Mouse (Mus musculus) G1E (cell line): ENCODE results near the gene Exo5. TPM values are rescaled to one million over a fixed set of nuclear protein-coding genes. Genes with fewer than 3 reads are reported as not detected.

ENCODE experiments used
- ATAC-seq: 2 replicates; pipeline ENCODE4 v1.8.0; 2016; ENCODE audit warnings: mild to moderate bottlenecking; ENCODE audit not compliant: insufficient number of reproducible peaks, poor library complexity, low FRiP score, severe bottlenecking; ENCODE audit errors: extremely low read depth
- DNase-seq: peaks from one replicate; pipeline ENCODE4 v3.0.0; 2012; ENCODE audit warnings: low spot score
- H3K27me3 ChIP-seq: 2 replicates; pipeline ENCODE4 v1.6.1; 2012; ENCODE audit warnings: mild to moderate bottlenecking, low read length, inconsistent platforms; ENCODE audit not compliant: insufficient read depth
- H3K36me3 ChIP-seq: replicated peaks from 2 replicates; pipeline ENCODE3; 2012; ENCODE audit warnings: mild to moderate bottlenecking, inconsistent platforms
- H3K4me1 ChIP-seq: 2 replicates; pipeline ENCODE4 v1.6.1; 2012; ENCODE audit warnings: low read depth, low read length, inconsistent platforms, mixed read lengths; ENCODE audit not compliant: insufficient read depth
- H3K4me3 ChIP-seq: 2 replicates; pipeline ENCODE4 v1.5.1; 2012; ENCODE audit warnings: low read depth, mild to moderate bottlenecking, inconsistent platforms, low read length, moderate library complexity, mixed read lengths
- H3K9me3 ChIP-seq: replicated peaks from 2 replicates; pipeline ENCODE4 v1.6.1; 2012; ENCODE audit warnings: inconsistent platforms
- CTCF ChIP-seq: IDR thresholded peaks from 2 replicates; pipeline ENCODE4 v1.5.1; 2012; ENCODE audit warnings: low read depth, low read length, inconsistent platforms, mixed read lengths
- GATA1 ChIP-seq: IDR thresholded peaks from 2 replicates; pipeline ENCODE4 v1.6.1; 2012; ENCODE audit warnings: borderline replicate concordance, low read length, inconsistent platforms, mixed read lengths
- GATA2 ChIP-seq: IDR thresholded peaks from 2 replicates; pipeline ENCODE4 v1.6.1; 2012; ENCODE audit warnings: low read depth, low read length, inconsistent platforms, borderline replicate concordance
- POLR2AphosphoS5 ChIP-seq: IDR thresholded peaks from 2 replicates; pipeline ENCODE4 v1.6.1; 2012; ENCODE audit warnings: low read depth, low read length, inconsistent platforms; ENCODE audit not compliant: insufficient replicate concordance
- TAL1 ChIP-seq: conservative IDR thresholded peaks from 2 replicates; pipeline ENCODE4 v1.6.1; 2012; ENCODE audit warnings: low read depth, low read length, inconsistent platforms, mixed read lengths
- polyA plus RNA-seq: library from polyadenylated mRNA; stranded (reverse); fragments of >175 nt; gene quantifications from 2 replicates; pipeline ENCODE4 v1.2.3, GENCODE M21; 2012
- total RNA-seq, 2 experiments: library from RNA; stranded (forward) in 1 of 2; stranded (reverse) in 1 of 2; fragments of 200-1000 nt in 1 of 2; fragments of >200 nt in 1 of 2; fragmentation: Nextera tagmentation in 1 of 2; gene quantifications; 2 replicates each; pipeline ENCODE4 v1.2.3; 2014 to 2017

Exo5 gene
- total RNA-seq (2014; fragmentation: Nextera tagmentation) (9.2 TPM in 2 replicates), total RNA-seq (2017) (12.6 and 14.5 TPM in 2 replicates), polyA plus RNA-seq (4.7 and 5.5 TPM in 2 replicates)

GRCm38 (mm10) chr4:120924554-120925299, at the start of gene Exo5:
Exo5 (minus strand) TSS chr4:120925017.
- Histone ChIP-seq H3K36me3 (peaks cover 23% of the 10 kb centered on the region), H3K27me3 (no peaks in the 10 kb centered on the region), H3K4me1 (peaks cover 27% of the 10 kb centered on the region), H3K9me3 (peaks cover 9% of the 10 kb centered on the region), H3K4me3 (peak within 1 kb of the TSS; percentile 83)
- ATAC-seq (peak; percentile 98), DNase-seq (peak; percentile 90)
- TF ChIP-seq GATA2 (no peak), TAL1 (no peak), CTCF (no peak), POLR2AphosphoS5 (no peak; the same call in 1 of the 2 replicates)

DNA sequence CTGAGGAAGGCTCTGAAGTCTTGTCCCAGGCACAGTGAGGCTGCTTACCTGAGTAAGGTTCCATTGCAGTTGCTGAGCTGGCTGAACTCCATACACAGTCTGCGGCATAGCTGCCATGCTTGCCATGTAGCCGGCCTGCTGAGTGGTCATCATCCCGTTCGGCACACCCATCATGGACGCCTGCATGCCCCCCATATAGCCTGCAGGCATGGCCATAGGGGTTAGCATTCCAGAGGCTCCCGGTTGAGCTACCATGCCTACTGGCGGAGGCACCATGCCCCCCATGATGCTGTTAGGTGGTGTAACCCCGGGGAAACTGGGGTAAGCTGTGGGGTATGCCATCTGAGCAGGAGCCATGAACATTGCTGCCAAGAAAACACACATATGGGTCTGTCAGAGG, 47.0 kb upstream of the Exo5 start:
- TF ChIP-seq GATA1 (no peak), POLR2AphosphoS5 (peak; percentile 53; the same call in 1 of the 2 replicates), CTCF (no peak), TAL1 (no peak), GATA2 (no peak)
- H3K4me3 ChIP-seq: no peak overlapping the region
- H3K4me1 ChIP-seq: no peaks in the 10 kb centered on the region; the same call in 1 of the 2 replicates
- no peaks in the 10 kb centered on the region for H3K9me3 ChIP-seq
- ATAC-seq (no peak), DNase-seq (no peak)
- peaks cover 95% of the 10 kb centered on the region for H3K36me3 ChIP-seq
- H3K27me3 ChIP-seq: no peaks in the 10 kb centered on the region

GRCm38 (mm10) chr4:120969382-120970146, 44.7 kb upstream of the Exo5 start:
- no peak overlapping the region for H3K4me3 ChIP-seq
- H3K9me3 ChIP-seq: no peaks in the 10 kb centered on the region
- H3K4me1 ChIP-seq: no peaks in the 10 kb centered on the region; the same call in 1 of the 2 replicates
- H3K27me3 ChIP-seq: no peaks in the 10 kb centered on the region
- ATAC-seq: peak; percentile 40; the same call in 1 of the 2 replicates
- peaks cover 84% of the 10 kb centered on the region for H3K36me3 ChIP-seq
- TF ChIP-seq POLR2AphosphoS5: no peak
- DNase-seq: no peak

GRCm38 (mm10) chr4:120968486-120968885, 43.7 kb upstream of the Exo5 start:
- H3K4me1 ChIP-seq: no peaks in the 10 kb centered on the region; the same call in 1 of the 2 replicates
- H3K4me3 ChIP-seq: no peak overlapping the region
- no peak for DNase-seq
- peaks cover 76% of the 10 kb centered on the region for H3K36me3 ChIP-seq
- H3K27me3 ChIP-seq: no peaks in the 10 kb centered on the region
- no peak for ATAC-seq
- no peaks in the 10 kb centered on the region for H3K9me3 ChIP-seq
- TF ChIP-seq TAL1: no peak
- no peak for TF ChIP-seq CTCF
- TF ChIP-seq POLR2AphosphoS5: no peak
- TF ChIP-seq GATA2: no peak
- TF ChIP-seq GATA1: no peak

DNA sequence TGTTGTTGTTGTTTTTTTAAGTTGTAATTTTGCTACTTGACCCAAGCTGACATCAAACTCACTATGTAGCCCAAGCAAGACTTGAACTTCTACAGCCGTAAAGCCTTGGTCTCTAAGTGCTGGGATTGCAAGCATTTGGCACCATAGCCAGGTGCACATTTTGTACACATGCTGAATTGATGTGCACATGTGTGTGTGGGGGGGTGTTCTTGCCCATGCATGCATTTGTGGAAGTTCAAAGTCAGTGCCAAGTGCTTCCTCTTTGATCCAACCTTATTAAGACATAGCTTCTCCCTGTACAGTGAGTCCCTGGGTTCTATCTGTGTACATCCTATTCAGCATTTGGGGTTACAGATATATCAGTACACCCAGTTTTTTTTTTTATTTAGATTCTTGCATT, 30.8 kb upstream of the Exo5 start:
- Histone ChIP-seq H3K4me3 (no peak overlapping the region), H3K27me3 (no peaks in the 10 kb centered on the region), H3K36me3 (no peaks in the 10 kb centered on the region), H3K4me1 (peaks cover 25% of the 10 kb centered on the region), H3K9me3 (no peaks in the 10 kb centered on the region)
- ATAC-seq: no peak
- no peak for TF ChIP-seq POLR2AphosphoS5
- DNase-seq: no peak

DNA sequence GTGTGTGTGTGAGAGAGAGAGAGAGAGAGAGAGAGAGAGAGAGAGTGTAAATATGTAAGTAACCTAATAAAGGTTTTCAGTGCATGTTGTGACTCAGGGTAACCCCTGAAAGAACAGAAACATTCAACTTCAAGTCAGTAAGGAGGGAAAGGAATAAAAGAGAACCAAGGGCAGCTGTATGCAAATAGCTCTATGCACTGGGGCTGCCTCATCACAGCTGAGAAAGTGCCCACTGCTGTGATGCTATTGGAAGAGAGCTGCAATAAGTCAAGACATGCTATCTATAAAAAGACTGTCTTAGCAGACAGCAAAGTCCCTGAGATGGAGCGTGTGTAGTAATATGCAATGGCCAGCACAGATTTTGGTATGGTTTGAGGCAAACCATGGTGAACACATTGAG, 28.9 kb upstream of the Exo5 start:
- Histone ChIP-seq H3K36me3 (peaks cover 8% of the 10 kb centered on the region), H3K4me1 (peaks cover 25% of the 10 kb centered on the region), H3K27me3 (no peaks in the 10 kb centered on the region), H3K9me3 (no peaks in the 10 kb centered on the region), H3K4me3 (no peak overlapping the region)
- DNase-seq (no peak), ATAC-seq (no peak)
- TF ChIP-seq GATA2: no peak
- no peak for TF ChIP-seq CTCF
- TF ChIP-seq GATA1: no peak
- TF ChIP-seq TAL1: no peak
- TF ChIP-seq POLR2AphosphoS5: no peak
